Mouse (Mus musculus): ENCODE results near the gene Sync. TPM values are rescaled to one million over a fixed set of nuclear protein-coding genes. Genes with fewer than 3 reads are reported as not detected.
A peak's percentile ranks its signal among the peaks of the same experiment; 100 is the strongest.

Sync gene
- total and polyA plus RNA-seq, 2 experiments from 2014 or later = 1.1 to 2.6 TPM

DNA sequence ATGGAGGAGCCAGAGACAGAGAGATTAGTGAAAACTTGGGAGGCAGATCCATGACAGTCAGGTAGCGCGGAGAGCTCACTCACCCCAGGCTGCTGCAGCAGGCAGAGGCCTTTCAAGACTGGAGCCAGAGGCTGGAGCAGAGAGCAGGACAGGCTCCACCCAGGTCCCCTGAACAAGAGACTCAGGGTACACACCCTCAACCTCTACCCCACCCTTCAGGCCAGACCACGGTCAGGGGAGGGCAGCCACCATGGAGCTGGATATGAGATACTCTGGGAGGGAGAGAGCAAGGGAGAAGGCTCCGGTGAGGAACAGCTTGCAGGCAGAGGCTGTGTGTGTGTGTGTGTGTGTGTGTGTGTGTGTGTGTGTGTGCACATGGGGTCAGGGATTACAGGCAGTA is 21.2 kb upstream of the Sync start:
- Histone ChIP-seq H3K4me3 (ENCODE audit: low read depth, low read length) (no peak overlapping the region), H3K27ac (ENCODE audit: low read depth, low read length) (no peak overlapping the region), H3K4me1 (ENCODE audit: insufficient read depth, low read length) (no peaks in the 10 kb centered on the region), H3K27me3 (ENCODE audit: insufficient read depth, low read length) (no peaks in the 10 kb centered on the region), H3K9me3 (ENCODE audit: low read length) (no peaks in the 10 kb centered on the region), H3K4me2 (ENCODE audit: low read depth, low read length, poor library complexity, severe bottlenecking) (no peak overlapping the region), H3K9ac (replicated peaks; ENCODE audit: low read length, poor library complexity, severe bottlenecking) (no peak overlapping the region), H3K36me3 (ENCODE audit: insufficient read depth, low read length) (no peaks in the 10 kb centered on the region)
- ATAC-seq (ENCODE audit: low FRiP score) (no peak), DNase-seq (ENCODE audit: low spot score) (no peak)
- no peak for TF ChIP-seq CTCF (IDR thresholded peaks at IDR 0.05)
- WGBS = 89% methylated on average over 4 of the region's 4 CpGs

DNA sequence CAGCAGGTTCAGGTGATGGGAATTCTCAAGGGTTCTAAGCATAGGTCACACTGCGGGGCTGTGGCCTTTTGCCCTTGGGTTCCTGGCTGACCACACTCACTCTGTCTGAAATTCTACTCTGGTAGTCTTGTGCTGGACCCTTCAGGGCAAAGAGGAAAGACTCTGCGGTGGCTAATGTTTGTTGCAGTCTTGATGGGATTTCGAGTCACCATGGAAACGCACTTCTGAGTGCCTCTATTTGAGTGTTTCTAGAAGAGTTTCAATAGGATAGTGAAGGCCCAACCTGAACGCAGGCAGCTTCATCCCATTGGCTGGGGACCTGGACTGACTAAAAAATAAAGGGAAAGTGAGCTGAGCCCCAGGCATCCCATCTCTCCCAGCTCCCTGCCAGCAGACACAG is 20.6 kb upstream of the Sync start:
- H3K4me1 ChIP-seq (ENCODE audit: insufficient read depth, low read length) = no peaks in the 10 kb centered on the region
- H3K9ac ChIP-seq (replicated peaks; ENCODE audit: low read length, poor library complexity, severe bottlenecking) = no peak overlapping the region
- no peak for ATAC-seq (ENCODE audit: low FRiP score)
- no peaks in the 10 kb centered on the region for H3K36me3 ChIP-seq (ENCODE audit: insufficient read depth, low read length)
- H3K9me3 ChIP-seq (ENCODE audit: low read length) = no peaks in the 10 kb centered on the region
- no peak overlapping the region for H3K27ac ChIP-seq (ENCODE audit: low read depth, low read length)
- no peaks in the 10 kb centered on the region for H3K27me3 ChIP-seq (ENCODE audit: insufficient read depth, low read length)
- H3K4me2 ChIP-seq (ENCODE audit: low read depth, low read length, poor library complexity, severe bottlenecking) = no peak overlapping the region
- peak; percentile 31 for DNase-seq (ENCODE audit: low spot score)
- H3K4me3 ChIP-seq (ENCODE audit: low read depth, low read length) = no peak overlapping the region
- no peak for TF ChIP-seq CTCF (IDR thresholded peaks at IDR 0.05)
- WGBS = 49% methylated on average over 5 of the region's 5 CpGs

DNA sequence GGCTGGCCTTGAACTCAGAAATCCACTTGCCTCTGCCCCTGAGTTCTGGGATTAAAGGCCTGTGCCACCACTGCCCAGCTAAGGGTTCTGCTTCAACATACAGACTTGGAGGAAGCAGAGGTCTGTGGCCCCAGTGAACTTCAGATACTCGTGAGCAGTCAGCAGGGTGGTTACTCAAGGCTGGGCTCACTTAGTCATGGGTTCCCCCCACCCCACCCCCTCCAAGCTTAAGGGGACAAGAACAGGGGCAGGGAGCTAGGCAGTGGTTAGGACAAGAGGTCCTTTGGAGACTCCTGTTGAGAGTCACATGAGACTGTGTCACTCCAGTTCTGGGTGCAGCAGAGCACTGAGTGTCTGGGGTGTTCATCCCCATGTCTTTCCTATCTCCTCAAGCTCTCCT is 18.7 kb upstream of the Sync start:
- DNase-seq (ENCODE audit: low spot score) = no peak

DNA sequence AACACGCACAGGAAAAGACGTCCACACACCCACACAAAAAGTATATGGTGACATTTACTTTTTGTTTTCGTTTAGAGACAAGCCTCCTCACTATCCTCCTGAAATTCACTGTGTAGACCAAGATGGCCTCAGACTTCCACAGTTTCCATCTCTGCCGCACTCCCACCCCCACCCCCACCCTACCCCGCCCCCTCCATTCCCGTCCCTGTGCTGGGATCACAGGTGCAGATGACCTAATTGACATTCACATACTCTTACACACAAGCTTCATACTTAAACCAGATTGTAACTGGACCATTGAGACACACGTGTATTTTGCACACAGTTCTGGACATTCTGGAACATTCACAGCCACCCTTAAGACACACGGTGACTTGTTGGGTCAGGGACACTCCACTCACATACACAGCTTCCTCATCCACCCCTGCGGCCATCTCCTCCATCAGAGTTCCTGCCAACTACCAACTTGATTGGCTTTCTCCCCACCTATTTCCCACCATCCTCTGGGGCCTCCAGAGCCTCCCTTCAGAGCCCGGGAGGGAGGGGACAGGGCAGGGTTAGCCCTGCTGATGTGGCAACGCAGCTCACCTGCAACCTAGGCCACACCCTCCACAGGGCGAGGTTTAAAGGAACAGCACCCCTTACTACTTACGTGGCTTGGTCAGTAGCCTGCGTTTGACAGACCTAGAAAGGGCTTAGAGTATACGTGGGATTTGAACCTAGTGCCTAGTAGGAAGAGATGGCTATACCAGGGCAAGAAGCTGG is 15.2 kb upstream of the Sync start:
- no peaks in the 10 kb centered on the region for H3K4me1 ChIP-seq (ENCODE audit: insufficient read depth, low read length)
- no peak overlapping the region for H3K9ac ChIP-seq (replicated peaks; ENCODE audit: low read length, poor library complexity, severe bottlenecking)
- no peak for ATAC-seq (ENCODE audit: low FRiP score)
- H3K9me3 ChIP-seq (ENCODE audit: low read length) = no peaks in the 10 kb centered on the region
- TF ChIP-seq CTCF (IDR thresholded peaks at IDR 0.05) = no peak
- no peaks in the 10 kb centered on the region for H3K36me3 ChIP-seq (ENCODE audit: insufficient read depth, low read length)
- WGBS = 34% methylated on average over 15 of the region's 15 CpGs
- DNase-seq (ENCODE audit: low spot score) = no peak
- no peak overlapping the region for H3K4me3 ChIP-seq (ENCODE audit: low read depth, low read length)
- no peaks in the 10 kb centered on the region for H3K27me3 ChIP-seq (ENCODE audit: insufficient read depth, low read length)
- no peak overlapping the region for H3K27ac ChIP-seq (ENCODE audit: low read depth, low read length)
- no peak overlapping the region for H3K4me2 ChIP-seq (ENCODE audit: low read depth, low read length, poor library complexity, severe bottlenecking)

More for the DNA sequence above, 18.7 kb upstream of the Sync start:
- Histone ChIP-seq H3K27me3 (ENCODE audit: insufficient read depth, low read length) (no peaks in the 10 kb centered on the region), H3K4me1 (ENCODE audit: insufficient read depth, low read length) (no peaks in the 10 kb centered on the region), H3K27ac (ENCODE audit: low read depth, low read length) (no peak overlapping the region), H3K4me3 (ENCODE audit: low read depth, low read length) (no peak overlapping the region), H3K9me3 (ENCODE audit: low read length) (no peaks in the 10 kb centered on the region), H3K4me2 (ENCODE audit: low read depth, low read length, poor library complexity, severe bottlenecking) (no peak overlapping the region), H3K36me3 (ENCODE audit: insufficient read depth, low read length) (no peaks in the 10 kb centered on the region), H3K9ac (replicated peaks; ENCODE audit: low read length, poor library complexity, severe bottlenecking) (no peak overlapping the region)
- no peak for TF ChIP-seq CTCF (IDR thresholded peaks at IDR 0.05)
- WGBS = 33% methylated on average over 1 of the region's 1 CpGs
- ATAC-seq (ENCODE audit: low FRiP score) = no peak

DNA sequence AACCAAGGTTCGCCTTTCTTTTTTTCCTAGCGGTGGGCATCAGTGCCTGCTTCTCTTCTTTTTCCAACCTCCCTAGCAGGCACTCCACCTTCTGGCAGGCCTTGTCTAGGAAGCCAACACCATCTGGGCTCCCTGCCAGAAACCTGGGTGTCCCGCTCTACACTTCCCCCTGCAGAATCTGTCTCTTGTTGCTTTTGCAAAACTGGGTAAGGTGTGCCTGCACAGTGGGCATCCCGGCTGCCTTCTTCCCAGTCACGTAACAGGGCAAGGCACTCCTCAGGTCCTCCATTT is 14.7 kb upstream of the Sync start:
- DNase-seq (ENCODE audit: low spot score) (peak; percentile 72), ATAC-seq (ENCODE audit: low FRiP score) (no peak)
- Histone ChIP-seq H3K4me1 (ENCODE audit: insufficient read depth, low read length) (no peaks in the 10 kb centered on the region), H3K4me3 (ENCODE audit: low read depth, low read length) (no peak overlapping the region), H3K36me3 (ENCODE audit: insufficient read depth, low read length) (no peaks in the 10 kb centered on the region), H3K9ac (replicated peaks; ENCODE audit: low read length, poor library complexity, severe bottlenecking) (no peak overlapping the region), H3K9me3 (ENCODE audit: low read length) (no peaks in the 10 kb centered on the region), H3K27ac (ENCODE audit: low read depth, low read length) (no peak overlapping the region), H3K27me3 (ENCODE audit: insufficient read depth, low read length) (no peaks in the 10 kb centered on the region), H3K4me2 (ENCODE audit: low read depth, low read length, poor library complexity, severe bottlenecking) (no peak overlapping the region)
- peak; percentile 42 for TF ChIP-seq CTCF (IDR thresholded peaks at IDR 0.05)
- 53% methylated on average over 5 of the region's 5 CpGs for WGBS

DNA sequence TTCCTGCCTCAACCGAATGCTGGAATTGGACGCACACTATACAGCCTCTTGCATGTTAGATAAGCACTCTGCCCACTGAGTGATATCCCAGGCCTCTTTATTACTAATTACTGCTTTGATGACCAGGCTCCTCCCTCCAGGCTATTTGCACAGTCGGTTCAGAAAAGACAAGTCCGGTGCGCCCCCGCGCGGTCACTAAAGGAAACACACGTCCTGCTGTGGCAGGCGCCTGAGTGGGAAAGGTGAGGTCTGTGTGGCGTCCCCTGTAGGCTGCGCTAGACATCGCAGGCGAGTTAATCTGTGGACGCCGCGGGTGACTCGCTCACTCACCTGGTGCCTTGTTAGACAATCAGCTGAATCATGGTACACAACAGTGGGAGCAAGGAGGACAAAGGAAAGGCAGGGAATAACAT is 11.0 kb upstream of the Sync start:
- H3K4me3 ChIP-seq (ENCODE audit: low read depth, low read length) = no peak overlapping the region
- H3K9me3 ChIP-seq (ENCODE audit: low read length) = no peaks in the 10 kb centered on the region
- H3K9ac ChIP-seq (replicated peaks; ENCODE audit: low read length, poor library complexity, severe bottlenecking) = no peak overlapping the region
- ATAC-seq (ENCODE audit: low FRiP score) = 0 out of 2 replicates have a peak, but pooled peaks have one; percentile 20
- H3K36me3 ChIP-seq (ENCODE audit: insufficient read depth, low read length) = no peaks in the 10 kb centered on the region
- peak; percentile 95 for DNase-seq (ENCODE audit: low spot score)
- 1% methylated on average over 18 of the region's 18 CpGs for WGBS
- H3K27me3 ChIP-seq (ENCODE audit: insufficient read depth, low read length) = no peaks in the 10 kb centered on the region
- no peak overlapping the region for H3K27ac ChIP-seq (ENCODE audit: low read depth, low read length)
- H3K4me2 ChIP-seq (ENCODE audit: low read depth, low read length, poor library complexity, severe bottlenecking) = no peak overlapping the region
- H3K4me1 ChIP-seq (ENCODE audit: insufficient read depth, low read length) = no peaks in the 10 kb centered on the region
- peak; percentile 99 for TF ChIP-seq CTCF (IDR thresholded peaks at IDR 0.05)

All from midbrain, postnatal 0 days (tissue).